Mouse (Mus musculus): ENCODE measurements around the gene Plekhh3. TPM values are rescaled to one million over a fixed set of nuclear protein-coding genes. Genes with fewer than 3 reads are reported as not detected.

Gene Plekhh3
- 9.2 and 10.1 TPM in 2 replicates for polyA plus RNA-seq (2015; fragmentation: Nextera tagmentation; extraction: Ambion mirVana)

DNA sequence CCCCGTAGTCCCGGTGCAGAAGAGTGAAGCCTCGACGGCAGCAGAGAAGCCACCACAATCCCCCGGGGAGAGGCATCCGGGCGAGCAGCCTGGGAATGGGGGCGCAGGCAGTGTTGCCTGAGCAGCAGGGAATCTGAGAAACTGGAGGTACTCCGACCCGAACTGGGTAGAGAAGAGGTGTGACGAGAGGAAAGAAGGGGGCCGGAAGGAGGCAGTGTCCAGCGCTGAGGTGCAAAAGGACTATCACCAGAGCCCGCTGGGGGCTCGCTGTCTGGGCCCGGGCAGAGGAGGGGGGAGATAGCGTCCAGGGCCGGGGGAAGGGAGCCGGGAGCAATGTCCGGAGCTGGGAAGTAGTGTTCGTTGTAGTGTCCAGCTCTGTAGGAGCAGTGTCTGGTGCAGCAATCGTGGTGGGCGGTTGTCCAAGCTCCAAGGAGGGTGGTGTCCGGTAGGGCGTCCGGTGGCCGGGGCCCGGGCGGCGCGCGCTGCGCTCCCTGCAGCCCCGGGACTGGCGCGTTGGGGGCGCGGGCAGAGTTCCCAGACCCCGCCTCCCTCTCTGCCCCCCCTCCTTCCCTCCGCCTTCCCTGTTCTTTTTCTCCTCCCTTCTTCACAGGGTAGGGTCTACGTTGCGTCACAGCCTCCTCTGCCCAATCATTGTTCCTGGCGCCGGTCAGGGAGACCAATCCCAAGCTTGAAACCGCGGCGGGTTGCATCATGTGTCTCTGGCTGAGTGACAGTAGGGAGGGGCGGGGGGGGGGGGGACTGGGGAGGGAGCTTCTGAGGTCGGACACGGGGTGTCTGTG is at the start of gene Plekhh3:
Plekhh3 (minus strand) TSS at position 541 of the 800 bp plus-strand sequence.
- no peaks in the 10 kb centered on the region for H3K9me3 ChIP-seq (ENCODE audit: control insufficient read depth, low read length)
- 0 out of 2 replicates have a peak, but pooled peaks cover 7% of the 10 kb centered on the region for H3K27me3 ChIP-seq (replicated peaks; ENCODE audit: control insufficient read depth, insufficient read depth, low read length)
- WGBS = under 1% methylated on average over 49 of the region's 50 CpGs
- H3K4me2 ChIP-seq (ENCODE audit: low read depth, low read length) = peak within 1 kb of the TSS; percentile 95
- peaks cover 50% of the 10 kb centered on the region for H3K4me1 ChIP-seq (ENCODE audit: control insufficient read depth, insufficient read depth, low read length)
- peaks cover 18% of the 10 kb centered on the region for H3K36me3 ChIP-seq (ENCODE audit: control insufficient read depth, insufficient read depth, low read length)
- peak within 1 kb of the TSS; percentile 69 for H3K4me3 ChIP-seq (ENCODE audit: low read length)
- peak; percentile 91 for ATAC-seq
- peak within 1 kb of the TSS; percentile 77 for H3K9ac ChIP-seq (ENCODE audit: low read depth, low read length)
- peak within 1 kb of the TSS; percentile 95 for H3K27ac ChIP-seq (ENCODE audit: low read length)

- peak overlapping the region; percentile 80 for H3K27ac ChIP-seq (ENCODE audit: low read length)
- no peak overlapping the region for H3K4me3 ChIP-seq (ENCODE audit: low read length)
- no peak overlapping the region; the same call in 1 of the 2 replicates for H3K4me2 ChIP-seq (ENCODE audit: low read depth, low read length)
- H3K4me1 ChIP-seq (ENCODE audit: control insufficient read depth, insufficient read depth, low read length) = peaks cover 15% of the 10 kb centered on the region
- H3K27me3 ChIP-seq (replicated peaks; ENCODE audit: control insufficient read depth, insufficient read depth, low read length) = no peaks in the 10 kb centered on the region
- H3K9me3 ChIP-seq (ENCODE audit: control insufficient read depth, low read length) = no peaks in the 10 kb centered on the region
- H3K36me3 ChIP-seq (ENCODE audit: control insufficient read depth, insufficient read depth, low read length) = peaks cover 3% of the 10 kb centered on the region; the same call in 1 of the 2 replicates
- 39% methylated on average over 2 of the region's 2 CpGs for WGBS
- H3K9ac ChIP-seq (ENCODE audit: low read depth, low read length) = no peak overlapping the region
- ATAC-seq = peak; percentile 85
Observed at GRCm38 (mm10) chr11:101220853-101221252, 49.7 kb upstream of the Plekhh3 start.

DNA sequence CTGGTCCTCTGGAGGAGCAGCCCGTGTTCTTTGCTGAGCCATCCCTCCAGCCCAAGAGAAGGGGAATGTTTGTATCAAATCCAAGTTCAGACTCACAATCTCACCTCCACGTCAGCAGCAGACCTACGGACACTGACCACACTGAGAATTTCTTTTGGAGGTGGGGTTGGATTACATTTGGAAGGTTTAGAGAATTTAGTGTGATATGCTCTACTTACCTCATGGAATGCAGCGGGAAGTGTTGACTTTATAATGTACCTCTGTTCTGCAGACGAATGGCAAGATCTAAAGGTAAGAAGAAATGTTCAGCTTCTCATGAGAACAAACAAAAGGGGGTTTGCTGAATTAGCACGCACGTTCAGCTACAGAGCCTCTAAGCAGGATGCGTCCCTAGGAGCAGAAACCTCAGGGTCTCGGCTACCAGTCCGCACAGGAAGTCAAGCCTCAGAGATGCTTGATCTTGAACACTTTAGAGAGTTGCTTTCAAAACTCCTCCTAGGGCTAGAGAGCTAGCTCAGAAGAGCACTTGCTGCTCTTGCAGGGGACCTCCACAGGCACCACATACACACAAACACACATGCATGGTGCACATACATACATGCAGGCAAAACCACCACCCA is 47.4 kb upstream of the Plekhh3 start:
- ATAC-seq = no peak
- Histone ChIP-seq H3K27ac (ENCODE audit: low read length) (no peak overlapping the region), H3K9ac (ENCODE audit: low read depth, low read length) (no peak overlapping the region), H3K36me3 (ENCODE audit: control insufficient read depth, insufficient read depth, low read length) (peaks cover 9% of the 10 kb centered on the region; the same call in 1 of the 2 replicates), H3K27me3 (replicated peaks; ENCODE audit: control insufficient read depth, insufficient read depth, low read length) (no peaks in the 10 kb centered on the region), H3K4me3 (ENCODE audit: low read length) (no peak overlapping the region), H3K9me3 (ENCODE audit: control insufficient read depth, low read length) (no peaks in the 10 kb centered on the region), H3K4me1 (ENCODE audit: control insufficient read depth, insufficient read depth, low read length) (peaks cover 7% of the 10 kb centered on the region), H3K4me2 (ENCODE audit: low read depth, low read length) (no peak overlapping the region)
- WGBS = 86% methylated on average over 10 of the region's 10 CpGs

- ATAC-seq = no peak
- H3K4me3 ChIP-seq (ENCODE audit: low read length) = no peak overlapping the region
- no peak overlapping the region for H3K27ac ChIP-seq (ENCODE audit: low read length)
- no peaks in the 10 kb centered on the region for H3K9me3 ChIP-seq (ENCODE audit: control insufficient read depth, low read length)
- H3K27me3 ChIP-seq (replicated peaks; ENCODE audit: control insufficient read depth, insufficient read depth, low read length) = no peaks in the 10 kb centered on the region
- no peak overlapping the region for H3K9ac ChIP-seq (ENCODE audit: low read depth, low read length)
- 92% methylated on average over 5 of the region's 5 CpGs for WGBS
- H3K4me2 ChIP-seq (ENCODE audit: low read depth, low read length) = no peak overlapping the region
- H3K4me1 ChIP-seq (ENCODE audit: control insufficient read depth, insufficient read depth, low read length) = peaks cover 7% of the 10 kb centered on the region
- H3K36me3 ChIP-seq (ENCODE audit: control insufficient read depth, insufficient read depth, low read length) = peaks cover 10% of the 10 kb centered on the region; the same call in 1 of the 2 replicates
Observed at GRCm38 (mm10) chr11:101216936-101217335, 45.8 kb upstream of the Plekhh3 start.

DNA sequence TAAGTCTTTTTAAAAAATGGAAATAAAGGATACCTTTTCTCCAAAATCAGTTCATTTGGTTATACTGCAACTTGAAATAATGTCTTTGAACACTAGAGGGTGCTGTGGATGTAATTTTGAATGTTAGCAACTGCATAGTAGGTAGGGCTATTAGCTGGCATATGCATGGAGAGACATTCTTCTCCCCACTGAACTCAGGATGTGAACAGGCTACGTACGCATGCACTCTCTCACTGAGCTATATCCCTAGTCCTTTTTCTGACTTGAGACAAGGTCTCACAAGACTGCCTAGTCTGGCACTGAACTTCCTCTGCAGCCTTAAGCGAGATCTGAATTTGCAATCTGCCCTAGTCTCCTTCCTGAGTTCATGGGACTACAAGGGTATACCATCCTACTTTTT is 40.8 kb upstream of the Plekhh3 start:
- Histone ChIP-seq H3K27ac (ENCODE audit: low read length) (no peak overlapping the region), H3K4me1 (ENCODE audit: control insufficient read depth, insufficient read depth, low read length) (no peaks in the 10 kb centered on the region), H3K27me3 (replicated peaks; ENCODE audit: control insufficient read depth, insufficient read depth, low read length) (no peaks in the 10 kb centered on the region), H3K4me3 (ENCODE audit: low read length) (no peak overlapping the region), H3K4me2 (ENCODE audit: low read depth, low read length) (no peak overlapping the region), H3K9ac (ENCODE audit: low read depth, low read length) (no peak overlapping the region), H3K9me3 (ENCODE audit: control insufficient read depth, low read length) (no peaks in the 10 kb centered on the region), H3K36me3 (ENCODE audit: control insufficient read depth, insufficient read depth, low read length) (peaks cover 10% of the 10 kb centered on the region; the same call in 1 of the 2 replicates)
- 36% methylated on average over 3 of the region's 3 CpGs for WGBS
- peak; percentile 76 for ATAC-seq

- no peaks in the 10 kb centered on the region for H3K4me1 ChIP-seq (ENCODE audit: control insufficient read depth, insufficient read depth, low read length)
- no peak overlapping the region for H3K9ac ChIP-seq (ENCODE audit: low read depth, low read length)
- no peak for ATAC-seq
- H3K4me3 ChIP-seq (ENCODE audit: low read length) = no peak overlapping the region
- 21% methylated on average over 7 of the region's 7 CpGs for WGBS
- peaks cover 15% of the 10 kb centered on the region for H3K36me3 ChIP-seq (ENCODE audit: control insufficient read depth, insufficient read depth, low read length)
- no peaks in the 10 kb centered on the region for H3K9me3 ChIP-seq (ENCODE audit: control insufficient read depth, low read length)
- H3K27me3 ChIP-seq (replicated peaks; ENCODE audit: control insufficient read depth, insufficient read depth, low read length) = no peaks in the 10 kb centered on the region
- no peak overlapping the region for H3K27ac ChIP-seq (ENCODE audit: low read length)
- no peak overlapping the region for H3K4me2 ChIP-seq (ENCODE audit: low read depth, low read length)
Observed at GRCm38 (mm10) chr11:101200986-101201385, 29.8 kb upstream of the Plekhh3 start.

DNA sequence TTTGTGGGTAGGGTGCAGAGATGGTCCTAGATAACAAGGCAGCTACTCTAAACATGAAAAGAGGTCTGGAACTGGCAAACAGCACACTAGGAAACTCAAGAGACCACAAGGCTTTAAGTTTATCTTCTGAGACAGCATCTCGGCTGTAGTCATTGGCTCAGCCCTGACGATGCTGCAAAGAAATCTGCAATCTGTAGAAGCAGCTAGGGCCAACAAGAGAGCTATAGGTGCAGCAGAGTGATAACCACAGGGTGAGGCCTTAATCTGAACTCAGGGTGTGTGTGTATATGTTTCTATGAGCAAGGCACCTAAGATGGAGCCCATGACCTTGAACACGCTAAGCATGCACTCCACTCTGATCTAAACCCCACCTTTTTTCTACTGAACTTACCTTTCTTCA is 28.4 kb upstream of the Plekhh3 start:
- H3K4me2 ChIP-seq (ENCODE audit: low read depth, low read length) = no peak overlapping the region
- H3K36me3 ChIP-seq (ENCODE audit: control insufficient read depth, insufficient read depth, low read length) = peaks cover 10% of the 10 kb centered on the region
- H3K4me1 ChIP-seq (ENCODE audit: control insufficient read depth, insufficient read depth, low read length) = no peaks in the 10 kb centered on the region
- WGBS = 91% methylated on average over 3 of the region's 3 CpGs
- no peaks in the 10 kb centered on the region for H3K9me3 ChIP-seq (ENCODE audit: control insufficient read depth, low read length)
- no peak for ATAC-seq
- H3K9ac ChIP-seq (ENCODE audit: low read depth, low read length) = no peak overlapping the region
- H3K27me3 ChIP-seq (replicated peaks; ENCODE audit: control insufficient read depth, insufficient read depth, low read length) = no peaks in the 10 kb centered on the region
- H3K27ac ChIP-seq (ENCODE audit: low read length) = no peak overlapping the region
- H3K4me3 ChIP-seq (ENCODE audit: low read length) = no peak overlapping the region

- Histone ChIP-seq H3K9me3 (ENCODE audit: control insufficient read depth, low read length) (no peaks in the 10 kb centered on the region), H3K4me3 (ENCODE audit: low read length) (no peak overlapping the region), H3K27me3 (replicated peaks; ENCODE audit: control insufficient read depth, insufficient read depth, low read length) (no peaks in the 10 kb centered on the region), H3K9ac (ENCODE audit: low read depth, low read length) (no peak overlapping the region), H3K4me1 (ENCODE audit: control insufficient read depth, insufficient read depth, low read length) (peaks cover 3% of the 10 kb centered on the region; the same call in 1 of the 2 replicates), H3K4me2 (ENCODE audit: low read depth, low read length) (no peak overlapping the region), H3K27ac (ENCODE audit: low read length) (no peak overlapping the region), H3K36me3 (ENCODE audit: control insufficient read depth, insufficient read depth, low read length) (peaks cover 10% of the 10 kb centered on the region)
- ATAC-seq = no peak
- 92% methylated on average over 8 of the region's 8 CpGs for WGBS
Observed at GRCm38 (mm10) chr11:101196175-101196574, 25.0 kb upstream of the Plekhh3 start.

DNA sequence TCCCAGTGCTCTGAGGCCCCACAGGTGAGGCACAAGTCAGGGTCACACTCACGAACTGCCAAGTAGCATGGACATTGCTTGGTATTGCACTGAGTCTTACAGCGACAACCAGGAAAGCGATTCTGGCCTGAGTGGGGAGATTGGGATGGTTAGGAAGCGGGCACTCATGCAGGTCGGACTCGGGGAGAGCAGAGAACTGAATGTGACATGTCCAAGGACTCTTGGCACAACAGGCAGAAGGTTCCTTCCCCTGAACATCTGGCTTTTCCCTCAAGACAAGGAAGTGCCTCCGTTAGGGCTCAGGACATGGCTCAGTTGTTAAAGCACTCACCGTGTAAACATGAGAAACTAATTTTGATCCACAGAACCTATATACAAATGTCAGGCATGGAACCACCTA is 24.4 kb upstream of the Plekhh3 start:
- WGBS = 83% methylated on average over 8 of the region's 8 CpGs
- no peak for ATAC-seq

More for the DNA sequence above, 24.4 kb upstream of the Plekhh3 start:
- Histone ChIP-seq H3K4me2 (ENCODE audit: low read depth, low read length) (no peak overlapping the region), H3K36me3 (ENCODE audit: control insufficient read depth, insufficient read depth, low read length) (peaks cover 10% of the 10 kb centered on the region), H3K4me3 (ENCODE audit: low read length) (no peak overlapping the region), H3K9ac (ENCODE audit: low read depth, low read length) (no peak overlapping the region), H3K4me1 (ENCODE audit: control insufficient read depth, insufficient read depth, low read length) (peaks cover 8% of the 10 kb centered on the region), H3K27me3 (replicated peaks; ENCODE audit: control insufficient read depth, insufficient read depth, low read length) (no peaks in the 10 kb centered on the region), H3K9me3 (ENCODE audit: control insufficient read depth, low read length) (no peaks in the 10 kb centered on the region), H3K27ac (ENCODE audit: low read length) (no peak overlapping the region)

Data from intestine, embryonic 16.5 days (tissue).